Mouse (Mus musculus) midbrain, embryonic 10.5 days (tissue): ENCODE results near the gene Cbx8. TPM values are rescaled to one million over a fixed set of nuclear protein-coding genes. Genes with fewer than 3 reads are reported as not detected.

ENCODE experiments used
- DNase-seq: peaks from one replicate; pipeline ENCODE4 v3.0.0-alpha.2; 2017; ENCODE audit warnings: low spot score
- H3K27ac ChIP-seq: fragments of 300-500 bp; sonication (generic); replicated peaks from 2 replicates; pipeline ENCODE4 v1.5.1; 2016; ENCODE audit warnings: mild to moderate bottlenecking
- H3K27me3 ChIP-seq: fragments of 300-500 bp; sonication (generic); 2 replicates; pipeline ENCODE4 v1.6.1; 2016; ENCODE audit warnings: low read depth, mild to moderate bottlenecking; ENCODE audit not compliant: poor library complexity, severe bottlenecking
- H3K36me3 ChIP-seq: fragments of 300-500 bp; sonication (generic); 2 replicates; pipeline ENCODE4 v1.6.1; 2016; ENCODE audit warnings: mild to moderate bottlenecking, moderate library complexity
- H3K4me1 ChIP-seq: fragments of 300-500 bp; sonication (generic); 2 replicates; pipeline ENCODE4 v1.6.1; 2016
- H3K4me3 ChIP-seq: fragments of 300-500 bp; sonication (generic); 2 replicates; pipeline ENCODE4 v1.5.1; 2016; ENCODE audit warnings: mild to moderate bottlenecking, moderate library complexity
- H3K9me3 ChIP-seq: fragments of 300-500 bp; sonication (generic); replicated peaks from 2 replicates; pipeline ENCODE4 v1.6.1; 2016; ENCODE audit warnings: mild to moderate bottlenecking
- WGBS: fragments of 180-500 bp; shearing (Covaris S2); methylation state at CpG from one replicate; pipeline ENCODE4 v1.1.7; 2016; 5-methylcytosine and 5-hydroxymethylcytosine counted together
- polyA plus RNA-seq: library from polyadenylated mRNA; unstranded; fragments of >200 nt; fragmentation: Nextera tagmentation; extraction: Ambion mirVana; gene quantifications from 2 replicates; pipeline ENCODE4 v1.2.1, GENCODE M21; 2016

Gene Cbx8
- polyA plus RNA-seq, 1 experiment from 2014 or later: 13.5 TPM

DNA sequence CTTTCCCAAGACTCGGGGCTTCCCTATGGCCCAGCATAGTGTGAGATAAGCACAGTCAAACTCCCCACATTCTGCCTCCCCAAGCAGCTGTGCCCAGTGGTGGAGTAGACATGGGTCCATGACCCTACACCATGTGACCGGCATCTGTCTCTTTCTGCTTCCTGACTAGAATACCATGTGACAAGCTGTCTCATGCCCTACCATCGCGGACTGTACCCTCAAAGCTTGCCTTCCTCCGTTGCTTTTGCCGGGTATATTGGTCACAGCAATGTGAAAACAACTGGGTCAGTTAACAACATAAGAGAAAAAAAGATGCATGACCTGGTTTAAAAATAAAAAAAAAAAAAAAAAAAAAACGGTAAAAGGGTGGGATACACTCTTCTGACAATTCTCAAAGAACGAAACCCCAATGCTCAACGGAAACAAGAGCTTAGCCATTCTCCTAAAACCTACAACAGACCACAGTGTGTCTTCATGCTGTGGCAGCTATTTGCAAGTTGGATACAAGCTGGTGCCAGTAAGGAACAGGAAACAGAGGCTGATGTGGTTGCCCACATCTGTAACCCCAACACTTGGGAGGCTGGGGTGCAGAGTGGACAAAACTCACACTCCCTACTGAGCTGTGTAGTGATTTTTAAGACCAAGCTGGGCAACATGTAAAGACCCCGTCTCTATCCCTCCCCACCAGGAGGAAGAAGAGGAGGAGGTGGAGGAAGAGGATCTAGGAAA, 35.1 kb downstream of the Cbx8 start:
- H3K9me3 ChIP-seq: no peaks in the 10 kb centered on the region
- H3K36me3 ChIP-seq: no peaks in the 10 kb centered on the region
- no peak overlapping the region for H3K27ac ChIP-seq
- peaks cover 10% of the 10 kb centered on the region for H3K4me1 ChIP-seq
- H3K27me3 ChIP-seq: peaks cover 31% of the 10 kb centered on the region
- DNase-seq: no peak
- WGBS: 91% methylated on average over 10 of the region's 10 CpGs
- H3K4me3 ChIP-seq: peak overlapping the region; percentile 1; the same call in 1 of the 2 replicates

DNA sequence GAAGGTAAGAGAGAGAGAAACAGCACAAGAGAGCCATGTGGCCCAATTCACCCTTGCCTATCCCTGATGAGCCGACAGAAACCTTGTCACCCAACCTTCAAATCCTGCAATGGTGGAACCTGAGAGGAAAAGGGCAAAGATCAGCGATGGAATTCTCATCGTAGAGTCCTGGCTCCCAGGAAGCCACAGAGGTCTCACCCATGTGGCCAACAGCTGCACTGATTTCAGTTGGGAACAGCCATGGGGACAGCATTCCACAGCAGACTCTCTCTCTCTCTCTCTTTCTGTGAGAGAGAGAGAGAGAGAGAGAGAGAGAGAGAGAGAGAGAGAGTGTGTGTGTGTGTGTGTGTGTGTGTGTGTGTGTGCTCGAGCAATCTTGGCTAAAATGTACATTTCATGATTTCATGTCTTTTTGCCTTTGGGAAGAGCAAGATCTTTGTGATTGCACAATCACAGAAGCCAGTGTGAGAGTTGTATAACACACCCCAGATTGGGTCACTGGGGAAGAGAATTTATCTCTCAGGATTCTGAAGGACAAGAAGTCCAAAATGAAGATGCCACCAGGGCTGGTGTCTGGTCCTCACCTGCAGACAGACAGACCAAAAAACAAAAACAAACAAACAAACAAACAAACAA, 39.2 kb downstream of the Cbx8 start:
- Histone ChIP-seq H3K4me3 (no peak overlapping the region), H3K4me1 (peaks cover 24% of the 10 kb centered on the region), H3K27ac (no peak overlapping the region), H3K36me3 (no peaks in the 10 kb centered on the region), H3K27me3 (peaks cover 69% of the 10 kb centered on the region), H3K9me3 (no peaks in the 10 kb centered on the region)
- 69% methylated on average over 4 of the region's 4 CpGs for WGBS
- no peak for DNase-seq

DNA sequence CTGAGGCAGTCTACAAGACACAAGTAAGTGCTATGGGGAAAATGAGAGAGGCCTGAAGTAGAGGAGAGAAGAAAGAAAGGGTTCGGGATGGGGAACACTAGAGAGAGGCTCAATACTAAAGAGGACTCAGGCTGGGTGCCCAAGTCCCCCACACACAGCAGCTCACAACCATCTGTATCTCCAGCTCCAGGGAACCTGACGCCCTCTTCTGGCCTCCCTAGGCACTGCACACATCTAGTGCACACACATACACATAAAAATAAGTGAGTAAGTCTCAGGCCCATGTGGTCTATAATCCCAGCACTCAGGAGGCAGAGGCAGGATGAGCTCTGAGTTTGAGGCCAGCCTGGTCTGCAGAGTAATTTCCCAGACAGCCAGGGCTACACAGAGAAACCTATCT, 39.9 kb downstream of the Cbx8 start:
- 76% methylated on average over 2 of the region's 2 CpGs for WGBS

DNA sequence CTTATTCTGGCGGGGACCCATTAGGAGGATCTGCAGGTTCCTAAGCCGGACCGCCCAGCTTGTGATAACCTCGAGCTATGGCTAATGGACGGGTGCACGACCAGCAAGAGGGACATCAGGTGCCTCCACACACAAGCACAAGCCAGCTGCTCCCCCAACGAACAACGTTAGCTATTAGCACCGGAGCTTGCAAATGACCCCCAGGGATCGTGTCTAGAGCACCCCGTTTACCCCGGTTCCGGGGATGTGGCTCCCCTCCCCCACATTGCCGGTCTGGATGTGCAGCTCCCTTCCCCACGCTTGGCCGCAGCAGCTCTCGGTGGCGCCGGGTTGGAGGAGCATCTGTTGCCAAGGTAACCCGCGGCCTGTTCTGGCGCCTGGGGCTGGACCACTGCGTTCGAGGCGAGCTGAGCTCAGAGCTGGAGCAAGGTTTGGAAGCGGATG, 41.4 kb downstream of the Cbx8 start:
- Histone ChIP-seq H3K27ac (peak overlapping the region; percentile 70), H3K36me3 (no peaks in the 10 kb centered on the region), H3K4me1 (peaks cover 42% of the 10 kb centered on the region), H3K27me3 (peaks cover 91% of the 10 kb centered on the region), H3K4me3 (peak overlapping the region; percentile 46), H3K9me3 (no peaks in the 10 kb centered on the region)
- 3% methylated on average over 26 of the region's 26 CpGs for WGBS
- peak; percentile 83 for DNase-seq

More for the DNA sequence above, 39.9 kb downstream of the Cbx8 start:
- Histone ChIP-seq H3K9me3 (no peaks in the 10 kb centered on the region), H3K4me1 (peaks cover 29% of the 10 kb centered on the region), H3K27ac (no peak overlapping the region), H3K27me3 (peaks cover 76% of the 10 kb centered on the region), H3K4me3 (no peak overlapping the region), H3K36me3 (no peaks in the 10 kb centered on the region)
- DNase-seq: no peak

DNA sequence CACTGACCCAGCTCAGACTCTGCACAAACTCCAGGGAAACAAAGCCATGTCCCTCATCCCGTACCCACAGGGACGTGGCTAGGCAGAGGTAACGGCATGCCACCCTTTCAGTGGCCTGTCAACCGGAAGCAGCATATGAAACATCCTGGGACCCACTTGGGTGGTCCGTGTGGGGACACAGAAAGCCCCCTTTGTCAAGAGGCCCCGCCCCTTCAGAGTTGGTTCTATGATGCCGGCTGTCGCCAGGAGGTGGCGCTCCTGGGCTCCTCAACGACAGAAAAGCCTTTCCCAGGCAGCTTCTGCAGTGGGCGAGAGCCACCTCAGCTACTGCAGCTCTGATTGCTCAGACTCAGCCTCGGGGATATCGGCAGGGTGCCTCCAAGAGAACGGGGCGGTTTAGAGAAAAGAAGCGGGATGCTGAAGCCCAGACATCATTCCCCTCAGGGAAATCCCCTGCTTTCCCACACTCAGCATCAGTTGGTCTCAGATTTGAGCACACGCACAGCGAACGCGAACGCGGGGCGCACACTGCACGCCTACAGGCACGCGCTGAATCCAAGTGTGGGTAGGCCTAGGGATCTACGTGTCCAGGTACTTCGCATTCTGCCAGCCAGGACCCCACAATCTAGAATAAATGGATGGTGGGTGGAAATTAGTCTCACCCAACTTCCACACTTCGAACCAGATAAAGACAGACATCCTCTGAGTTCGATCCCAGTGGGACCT, 42.1 kb downstream of the Cbx8 start:
- Histone ChIP-seq H3K27me3 (peaks cover 94% of the 10 kb centered on the region), H3K4me1 (peaks cover 43% of the 10 kb centered on the region), H3K4me3 (peak overlapping the region; percentile 46), H3K9me3 (no peaks in the 10 kb centered on the region), H3K36me3 (no peaks in the 10 kb centered on the region), H3K27ac (peak overlapping the region; percentile 70)
- 10% methylated on average over 30 of the region's 30 CpGs for WGBS
- peak; percentile 95 for DNase-seq

DNA sequence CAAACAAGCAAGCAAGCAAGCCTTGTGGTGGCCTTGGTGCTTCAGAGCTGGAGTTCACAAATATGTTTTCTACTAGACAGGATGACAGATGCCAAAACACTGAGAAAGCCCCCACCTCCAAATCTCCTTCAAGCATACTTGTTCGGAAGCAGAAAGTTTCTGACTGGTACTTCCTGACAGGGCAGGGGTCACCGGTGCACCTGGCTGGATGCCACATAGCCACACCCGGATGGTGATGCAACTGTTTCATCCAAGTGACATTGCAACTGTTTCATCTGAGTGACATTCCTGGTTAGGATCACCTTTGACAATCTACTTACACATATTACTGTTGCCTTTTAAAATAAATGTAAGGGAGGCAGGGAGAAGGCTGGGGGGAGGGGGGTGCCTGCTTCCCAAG, 43.6 kb downstream of the Cbx8 start:
- H3K4me3 ChIP-seq: no peak overlapping the region
- H3K36me3 ChIP-seq: no peaks in the 10 kb centered on the region
- peaks cover 43% of the 10 kb centered on the region for H3K4me1 ChIP-seq
- no peak overlapping the region for H3K27ac ChIP-seq
- WGBS: 81% methylated on average over 3 of the region's 3 CpGs
- no peak for DNase-seq
- peaks cover 92% of the 10 kb centered on the region for H3K27me3 ChIP-seq
- no peaks in the 10 kb centered on the region for H3K9me3 ChIP-seq

DNA sequence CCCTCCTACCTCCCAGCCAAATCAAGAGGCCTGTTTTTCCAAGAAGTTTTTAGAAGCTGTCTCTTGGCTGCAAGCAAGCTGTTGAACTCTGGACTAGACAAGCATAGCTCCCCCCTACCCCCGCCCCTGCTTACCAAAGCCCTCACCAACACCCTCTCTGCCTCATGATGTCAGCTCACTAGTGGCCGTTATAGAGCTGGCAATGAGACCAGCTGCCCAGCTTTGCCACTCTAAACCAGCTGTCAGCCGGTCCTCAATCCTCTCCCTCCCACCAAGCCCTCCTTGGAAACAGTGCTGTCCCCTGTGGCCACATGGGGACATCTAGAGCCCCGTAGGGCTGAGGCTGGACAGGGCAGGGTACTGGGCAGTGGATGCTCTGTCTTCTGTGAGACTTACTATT, 45.3 kb downstream of the Cbx8 start:
- no peak for DNase-seq
- Histone ChIP-seq H3K27ac (peak overlapping the region; percentile 34; the same call in 1 of the 2 replicates), H3K4me1 (peaks cover 43% of the 10 kb centered on the region)

DNA sequence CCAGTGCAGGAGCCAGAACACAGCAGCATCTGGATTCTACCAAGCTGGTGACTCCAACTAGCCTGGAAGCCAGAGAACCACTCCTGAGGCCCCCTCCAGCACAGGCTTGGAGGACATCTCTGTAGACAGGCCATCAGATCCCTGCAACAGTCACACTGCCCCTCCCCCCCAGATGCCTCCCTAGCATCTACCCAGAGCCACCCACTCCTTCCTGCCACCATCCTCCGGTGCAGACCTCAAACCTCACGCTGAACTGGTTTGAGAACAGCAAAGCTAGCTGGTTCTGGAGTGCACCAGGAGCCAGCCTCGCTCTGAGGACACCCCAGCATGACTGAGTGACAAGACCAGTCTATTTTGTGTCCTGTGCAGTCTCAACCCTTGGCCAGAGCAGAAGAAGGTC, 48.0 kb downstream of the Cbx8 start:
- peaks cover 19% of the 10 kb centered on the region for H3K4me1 ChIP-seq
- no peak overlapping the region for H3K4me3 ChIP-seq
- no peaks in the 10 kb centered on the region for H3K9me3 ChIP-seq
- 0 out of 2 replicates have a peak overlapping the region, but pooled peaks have one; percentile 13 for H3K27ac ChIP-seq
- peaks cover 50% of the 10 kb centered on the region for H3K27me3 ChIP-seq
- no peak for DNase-seq
- H3K36me3 ChIP-seq: no peaks in the 10 kb centered on the region
- 81% methylated on average over 3 of the region's 3 CpGs for WGBS

More for the DNA sequence above, 45.3 kb downstream of the Cbx8 start:
- H3K36me3 ChIP-seq: no peaks in the 10 kb centered on the region
- no peak overlapping the region for H3K4me3 ChIP-seq
- H3K9me3 ChIP-seq: no peaks in the 10 kb centered on the region
- peaks cover 76% of the 10 kb centered on the region for H3K27me3 ChIP-seq
- 36% methylated on average over 4 of the region's 4 CpGs for WGBS

DNA sequence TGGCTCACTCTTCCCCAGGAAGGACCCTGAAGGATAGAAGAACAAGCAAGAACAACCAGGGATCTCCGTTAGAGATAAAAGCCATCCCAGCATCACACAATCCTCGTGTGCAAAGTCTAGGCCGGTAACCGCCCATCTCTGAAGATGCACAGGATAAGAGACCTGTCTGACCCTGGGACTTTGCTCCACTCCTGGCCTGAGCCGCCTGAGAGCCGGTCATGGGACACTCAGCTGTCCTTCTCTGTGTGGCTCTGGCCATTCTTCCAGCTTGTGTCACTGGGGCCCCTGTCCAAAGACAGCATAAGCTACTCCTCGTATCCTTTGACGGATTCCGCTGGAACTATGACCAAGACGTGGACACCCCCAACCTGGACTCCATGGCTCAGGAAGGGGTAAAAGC, 52.8 kb downstream of the Cbx8 start, which contains the start of gene Enpp7:
TSS of gene Enpp7 (plus strand) at position 190 of the 400 bp plus-strand sequence.
- Histone ChIP-seq H3K4me1 (peaks cover 13% of the 10 kb centered on the region), H3K9me3 (no peaks in the 10 kb centered on the region), H3K36me3 (no peaks in the 10 kb centered on the region), H3K4me3 (no peak within 1 kb of the TSS), H3K27me3 (peaks cover 4% of the 10 kb centered on the region), H3K27ac (no peak within 1 kb of the TSS)
- WGBS: 93% methylated on average over 10 of the region's 10 CpGs
- no peak for DNase-seq

Other genes starting within 250 kb of the Cbx8 start
- gene Rbfox3, start 129.4 kb downstream of the Cbx8 start, polyA plus RNA-seq: 7.6 and 8.3 TPM in 2 replicates
- not detected in 2 replicates for gene Enpp7, start 52.8 kb downstream of the Cbx8 start, polyA plus RNA-seq
- 108 and 110 TPM in 2 replicates for gene Cbx2, start 18.0 kb downstream of the Cbx8 start, polyA plus RNA-seq
- 5.1 and 7.1 TPM in 2 replicates for gene Cbx4, start 45.3 kb upstream of the Cbx8 start, polyA plus RNA-seq
- 27.0 and 29.6 TPM in 2 replicates for gene Tbc1d16, start 187.5 kb upstream of the Cbx8 start, polyA plus RNA-seq
- 20.6 and 21.8 TPM in 2 replicates for gene Ccdc40, start 187.6 kb upstream of the Cbx8 start, polyA plus RNA-seq
- gene Gaa, start 226.9 kb upstream of the Cbx8 start, polyA plus RNA-seq: 32.0 and 33.6 TPM in 2 replicates